Mouse (Mus musculus): Measurements from ENCODE around the gene Mbd3.
"Not testable (repeated sequence)": the region's sequence is repeated elsewhere in the genome, so short reads cannot be mapped to it uniquely, and the experiment has no call there.

The Mbd3 gene

DNA sequence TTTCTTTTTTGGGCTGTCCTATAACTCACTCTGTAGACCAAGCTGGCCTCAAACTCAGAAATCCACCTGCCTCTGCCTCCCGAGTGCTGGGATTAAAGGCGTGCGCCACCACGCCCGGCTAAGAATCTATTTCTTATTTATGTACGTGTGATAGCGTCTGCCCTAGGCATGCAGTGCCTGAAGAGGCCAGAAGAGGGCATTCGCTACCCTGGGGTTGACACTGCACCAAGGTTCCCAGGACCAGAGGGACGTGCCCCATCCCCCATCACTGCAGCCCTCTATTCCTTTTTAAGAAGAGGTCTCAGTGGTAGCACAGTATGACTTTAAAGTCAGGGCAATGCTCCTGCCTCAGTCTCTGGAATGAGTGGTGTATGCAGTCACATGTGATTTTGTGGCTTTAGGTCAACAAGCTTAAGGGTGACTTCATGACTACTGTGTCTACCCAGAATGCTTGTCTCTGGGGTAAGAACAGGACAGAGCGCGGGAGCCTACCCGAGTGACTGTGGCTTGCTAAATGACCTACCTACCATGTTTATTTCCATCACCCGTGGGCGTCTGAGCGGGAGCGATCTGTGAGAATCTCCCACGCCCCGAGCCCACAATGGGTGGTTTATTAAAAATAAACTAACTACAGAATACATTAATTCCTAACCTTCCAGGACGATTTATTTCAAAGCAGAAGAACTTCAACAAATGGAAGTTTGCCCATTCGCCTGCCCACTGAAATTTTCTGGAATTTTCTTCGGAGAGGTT is 29.2 kb downstream of the Mbd3 start:
- DNase-seq (ENCODE audit: low read depth) = no peak

DNA sequence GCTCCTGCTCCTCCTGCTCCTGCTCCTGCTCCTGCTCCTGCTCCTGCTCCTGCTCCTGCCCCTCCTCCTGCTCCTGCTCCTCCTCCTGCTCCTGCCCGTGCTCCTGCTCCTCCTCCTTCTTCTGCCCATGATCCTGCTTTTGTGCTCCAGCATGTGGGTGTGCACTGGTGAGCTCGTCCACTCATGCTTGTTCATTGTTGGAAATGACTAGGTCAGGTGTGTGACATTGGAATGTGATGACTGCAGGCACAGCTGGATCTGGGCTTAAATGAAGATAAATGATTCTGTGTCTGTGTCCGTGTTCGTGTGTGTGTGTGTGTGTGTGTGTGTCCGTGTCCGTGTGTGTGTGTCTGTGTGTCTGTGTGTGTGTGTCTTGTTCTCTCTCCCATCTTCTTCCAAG is 31.0 kb downstream of the Mbd3 start:
- DNase-seq (ENCODE audit: low read depth) = no peak

DNA sequence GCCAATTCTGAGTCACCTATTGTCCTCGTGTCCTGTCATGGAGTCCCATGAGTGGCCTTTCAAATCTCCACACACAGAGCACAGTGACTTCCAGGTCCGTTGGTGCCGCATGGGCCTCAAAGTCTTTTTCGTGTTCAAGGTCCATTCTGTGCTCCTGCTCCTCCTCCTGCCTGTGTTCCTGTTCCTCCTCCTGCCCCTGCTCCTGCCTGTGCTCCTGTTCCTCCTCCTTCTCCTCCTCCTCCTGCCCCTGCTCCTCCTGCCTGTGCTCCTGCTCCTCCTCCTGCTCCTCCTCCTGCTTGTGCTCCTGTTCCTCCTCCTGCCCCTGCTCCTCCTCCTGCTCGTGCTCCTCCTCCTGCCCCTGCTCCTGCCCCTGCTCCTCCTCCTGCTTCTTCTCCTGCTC is 31.4 kb downstream of the Mbd3 start:
- no peak for DNase-seq (ENCODE audit: low read depth)

DNA sequence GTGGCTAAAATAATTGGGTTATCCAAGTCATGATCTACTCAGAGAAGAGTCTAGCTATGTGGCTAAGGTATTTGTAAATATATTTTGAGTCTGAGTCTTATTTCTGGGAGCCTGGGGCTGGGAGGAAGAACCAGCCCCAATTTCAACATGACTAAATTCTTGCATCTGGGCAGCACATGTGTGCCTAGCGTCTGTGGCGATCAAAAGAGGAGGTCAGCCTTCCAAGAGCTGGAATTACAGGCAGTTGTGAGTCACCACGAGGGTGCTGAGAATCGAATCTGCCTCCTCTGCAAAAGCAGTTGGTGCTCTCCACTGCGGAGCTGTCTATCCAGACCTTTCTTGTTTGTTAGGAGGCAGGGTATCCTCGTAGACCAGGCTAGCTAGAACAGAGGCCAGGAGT is 33.6 kb downstream of the Mbd3 start:
- DNase-seq (ENCODE audit: low read depth) = no peak

DNA sequence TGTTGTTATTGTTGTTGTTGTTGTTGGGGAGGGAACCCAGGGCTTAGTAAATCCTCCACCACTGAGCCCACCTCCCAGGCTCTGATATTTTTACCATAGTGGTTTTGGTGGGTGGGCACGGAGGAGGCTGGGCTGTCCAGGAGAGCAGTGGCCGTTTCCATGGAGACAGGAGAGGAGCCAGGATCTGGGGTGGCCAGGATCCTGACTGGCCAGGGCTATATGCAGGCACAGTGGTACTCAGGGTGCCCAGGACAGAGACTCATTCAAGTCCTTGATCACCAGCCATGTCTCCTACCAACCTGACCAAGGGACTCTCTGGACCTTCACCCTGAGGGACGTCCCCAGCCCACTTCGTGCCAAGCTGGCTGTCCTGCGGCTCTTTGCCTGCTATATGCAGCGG is 35.6 kb downstream of the Mbd3 start:
- DNase-seq (ENCODE audit: low read depth) = no peak

DNA sequence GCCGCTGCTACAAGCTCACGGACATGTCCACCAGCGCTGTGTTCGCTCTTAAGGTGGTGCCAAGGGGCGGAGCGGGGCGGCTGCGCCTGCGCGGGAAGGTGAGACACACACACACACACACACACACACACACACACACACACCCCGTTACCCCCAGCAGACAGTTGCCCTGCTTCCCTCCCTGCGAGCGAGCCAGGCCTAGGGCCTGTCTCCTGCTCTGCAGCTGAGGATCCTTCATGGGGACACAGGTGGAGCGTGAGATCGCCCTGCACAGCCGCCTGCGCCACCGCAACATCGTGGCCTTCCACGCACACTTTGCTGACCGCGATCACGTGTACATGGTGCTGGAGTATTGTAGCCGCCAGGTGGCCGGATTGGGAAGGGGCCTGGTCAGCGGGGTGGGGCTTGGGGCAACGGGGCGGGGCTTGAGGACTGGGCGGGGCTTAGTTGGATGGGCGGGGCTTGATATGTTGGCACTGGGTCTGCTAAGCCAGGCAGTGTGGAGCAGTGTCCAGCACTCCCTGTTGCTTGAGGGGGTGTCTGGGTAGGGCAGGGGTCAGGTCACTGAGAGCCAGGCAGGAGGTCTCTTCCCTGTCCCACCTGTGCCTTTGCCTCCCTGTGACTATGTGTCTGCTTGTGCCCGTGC is 41.2 kb downstream of the Mbd3 start:
- DNase-seq (ENCODE audit: low read depth) = no peak

DNA sequence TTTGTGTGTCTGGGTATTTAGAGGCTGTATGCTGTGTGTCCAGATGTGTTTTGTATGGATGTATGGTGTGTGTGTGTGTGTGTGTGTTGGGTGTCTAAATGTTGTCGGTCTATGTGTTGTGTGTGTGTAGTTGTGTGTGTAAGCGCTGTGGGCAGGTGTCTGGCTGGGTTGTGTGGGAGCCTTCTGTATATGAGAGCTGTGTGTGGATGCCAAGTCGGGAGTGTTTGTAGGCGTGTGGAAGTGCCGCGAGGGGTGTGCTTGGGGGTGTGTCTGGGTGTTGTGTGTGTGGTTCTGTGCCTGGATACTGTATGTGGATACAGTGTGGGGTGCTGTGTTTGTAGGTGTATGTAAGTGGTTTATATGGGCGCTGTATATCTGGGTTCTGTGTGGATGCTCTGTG is 42.0 kb downstream of the Mbd3 start:
- no peak for DNase-seq (ENCODE audit: low read depth)

DNA sequence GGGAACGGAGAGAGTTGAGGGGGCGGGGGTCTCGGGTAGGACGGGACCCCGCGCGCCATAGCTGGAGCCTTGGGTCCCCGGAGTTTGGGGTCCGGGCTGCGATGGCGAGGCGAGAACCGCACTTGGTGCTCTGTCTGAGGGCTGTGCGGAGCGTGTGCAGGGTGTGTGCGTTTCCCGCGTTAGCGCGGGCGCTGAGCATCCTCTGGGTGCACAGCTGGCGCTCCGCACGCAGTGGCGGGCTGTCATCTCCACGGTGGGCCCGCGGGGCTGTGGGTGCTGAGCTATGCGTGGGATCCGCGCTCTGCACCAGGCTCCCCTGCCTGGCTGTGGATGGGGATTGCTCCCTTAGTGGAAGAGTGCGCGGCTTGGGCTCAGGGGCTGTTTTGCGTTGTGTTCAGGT is 42.6 kb downstream of the Mbd3 start:
- DNase-seq (ENCODE audit: low read depth) = no peak

DNA sequence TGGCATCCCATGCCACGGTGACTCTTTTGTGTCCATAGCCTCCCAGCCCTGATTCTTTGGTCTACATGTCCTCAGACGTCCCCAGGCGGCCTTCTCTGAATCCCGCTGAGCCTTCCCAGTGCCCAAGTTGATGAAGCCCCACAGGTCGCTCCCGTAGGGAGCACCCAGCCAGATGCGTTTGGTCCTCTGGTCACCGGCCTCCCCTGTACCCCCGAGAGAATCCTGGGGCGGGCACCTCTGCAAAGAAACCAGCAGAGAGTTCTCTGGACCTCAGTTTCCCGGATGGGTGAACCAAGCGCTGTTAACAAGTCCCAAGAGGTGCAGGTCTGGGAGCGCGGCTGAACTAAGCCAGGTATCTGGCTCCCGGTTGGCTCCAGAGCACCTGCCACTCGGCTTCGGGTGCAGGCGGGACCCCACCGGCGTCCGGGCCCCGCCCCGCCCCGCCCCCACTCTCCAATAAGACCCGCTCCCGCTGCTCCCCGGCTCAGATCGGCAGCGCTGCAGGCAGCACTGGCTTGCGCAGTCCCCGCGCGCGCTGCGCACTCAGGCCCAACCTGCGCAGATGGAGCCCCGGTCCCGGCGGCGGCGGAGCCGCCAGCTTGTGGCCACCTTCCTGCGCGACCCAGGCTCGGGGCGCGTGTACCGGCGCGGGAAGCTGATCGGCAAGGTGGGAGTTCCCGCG is 43.2 kb downstream of the Mbd3 start, which contains the start of gene Plk5:
Plk5 (plus strand) TSS at position 459 of the 682 bp plus-strand sequence.
- no peak for DNase-seq (ENCODE audit: low read depth)

DNA sequence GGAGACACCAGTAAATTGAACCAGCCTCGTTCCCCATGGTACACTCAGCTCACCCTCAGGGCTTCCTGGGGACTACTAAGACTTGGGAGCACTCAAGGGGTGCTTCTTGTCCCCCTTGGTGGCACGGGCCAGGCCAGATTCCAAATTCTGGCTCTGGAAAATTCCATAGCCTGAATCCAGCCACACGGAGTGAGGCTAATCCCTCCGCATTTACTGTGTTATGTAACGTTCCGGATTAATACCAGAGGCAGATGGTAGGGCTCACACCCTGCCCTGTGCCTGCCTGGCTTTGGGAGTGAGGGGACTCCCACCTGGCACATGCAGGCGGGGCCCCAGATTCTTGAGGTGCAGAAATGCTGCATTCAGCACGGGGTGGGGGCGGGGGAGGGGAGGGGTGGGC is 43.9 kb downstream of the Mbd3 start:
- DNase-seq (ENCODE audit: low read depth) = no peak

DNA sequence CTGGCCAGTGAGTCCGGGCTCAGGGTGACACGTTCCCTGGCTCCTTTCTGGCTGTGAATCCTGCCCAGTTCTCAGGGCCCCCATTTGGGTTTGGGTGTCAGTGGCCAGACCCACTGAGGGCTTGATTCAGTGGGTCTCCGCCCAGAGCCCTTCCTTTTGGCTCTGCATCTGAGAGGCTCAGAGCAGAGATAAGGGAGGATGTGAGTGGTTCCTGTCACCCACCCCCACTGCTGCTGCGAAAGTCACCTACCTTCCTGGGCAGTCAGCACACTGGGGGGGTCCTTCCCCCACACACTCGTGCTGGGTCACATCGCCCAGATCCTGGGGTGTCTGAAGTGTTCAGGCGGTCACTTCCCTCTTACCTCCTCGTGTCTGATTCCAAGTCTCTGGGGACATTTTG is 46.6 kb downstream of the Mbd3 start:
- no peak for DNase-seq (ENCODE audit: low read depth)

DNA sequence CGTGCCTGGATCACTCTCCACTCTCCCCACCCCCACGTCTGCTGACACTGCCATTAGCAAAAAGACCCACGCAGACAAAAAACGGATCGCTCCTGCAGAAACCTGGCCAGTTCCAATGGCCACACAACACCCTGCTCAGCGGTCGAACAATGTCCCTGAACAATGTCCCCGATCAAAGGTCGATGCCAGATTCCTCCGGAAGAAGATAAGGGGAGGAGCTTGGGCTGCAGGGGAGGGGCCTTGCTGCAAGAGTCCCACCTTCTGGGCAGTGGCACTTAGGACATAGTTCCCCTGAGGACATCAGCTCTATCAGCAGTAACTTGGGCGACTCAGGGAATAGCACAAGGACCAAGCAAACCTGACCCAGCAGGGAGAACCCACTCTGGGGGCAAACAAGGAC is 47.5 kb downstream of the Mbd3 start:
- DNase-seq (ENCODE audit: low read depth) = no peak

DNA sequence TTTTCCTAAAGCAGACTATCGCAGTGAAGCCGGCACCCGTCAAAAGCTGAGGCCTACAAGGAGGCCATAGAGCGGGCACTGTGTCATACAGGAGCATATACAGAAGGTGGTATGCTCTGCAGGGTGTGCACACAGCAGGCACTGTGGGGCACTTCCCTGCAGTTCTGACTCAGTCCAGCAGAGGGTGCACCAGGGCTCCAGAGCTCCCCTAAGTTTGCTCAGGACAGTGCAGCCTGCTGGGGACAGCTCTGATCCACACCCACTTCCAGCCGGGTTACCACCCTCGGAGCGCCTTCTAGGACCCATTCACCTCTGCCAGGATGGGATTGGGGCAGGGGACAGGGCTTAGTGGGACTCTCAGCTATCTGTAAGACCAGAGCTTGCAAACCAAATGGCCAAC is 49.1 kb downstream of the Mbd3 start:
- peak; percentile 88 for DNase-seq (ENCODE audit: low read depth)

DNA sequence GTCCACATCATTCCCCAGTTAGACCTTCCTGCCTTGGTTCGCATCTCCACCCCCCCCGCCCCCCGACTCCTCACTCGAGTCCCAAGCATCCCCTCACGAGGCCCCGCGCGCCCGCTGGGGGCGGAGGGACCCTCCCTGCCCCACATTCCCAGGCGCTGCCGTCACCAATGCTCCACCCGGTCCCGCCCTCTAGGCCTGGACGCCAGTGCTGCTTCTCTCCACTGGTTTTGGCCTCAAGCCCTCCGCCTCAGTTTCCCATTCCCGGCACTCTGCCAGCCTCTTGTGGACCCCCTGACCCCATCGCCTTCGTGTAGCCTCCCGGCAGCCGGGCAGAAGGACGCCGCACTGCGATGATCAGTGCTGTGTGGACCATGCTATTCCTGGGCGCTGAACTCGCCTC is 50.4 kb downstream of the Mbd3 start:
- DNase-seq (ENCODE audit: low read depth) = no peak

DNA sequence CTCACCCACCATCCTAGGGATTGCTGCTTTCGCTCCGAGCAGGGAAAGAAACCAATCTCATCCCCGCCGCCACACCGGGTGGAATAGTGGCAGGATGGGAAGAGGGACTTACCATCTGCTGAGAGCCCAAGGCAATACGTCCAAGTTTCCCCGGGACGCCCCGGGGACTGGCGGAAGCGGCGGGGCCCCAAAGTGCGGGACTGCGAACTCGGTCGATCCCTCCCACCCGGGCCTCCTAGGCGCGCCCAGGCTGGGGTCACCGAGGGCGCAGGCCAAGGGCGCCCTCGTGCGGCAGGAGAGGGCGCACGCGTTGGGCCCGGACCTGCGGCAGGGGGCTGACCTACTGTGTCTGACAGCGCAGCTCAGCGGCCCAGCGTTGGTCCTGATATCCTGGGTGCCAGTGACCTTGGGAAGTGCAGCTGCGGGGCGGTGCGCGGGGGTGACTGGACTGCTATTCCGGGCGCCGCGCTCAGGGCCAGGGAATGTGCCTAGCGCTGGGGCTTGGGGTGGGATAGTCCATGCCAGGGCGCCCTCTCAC is 51.0 kb downstream of the Mbd3 start, which contains the start of gene Adamtsl5:
Adamtsl5 (minus strand) TSS at position 169 of the 538 bp plus-strand sequence.
- peak; percentile 59 for DNase-seq (ENCODE audit: low read depth)

DNA sequence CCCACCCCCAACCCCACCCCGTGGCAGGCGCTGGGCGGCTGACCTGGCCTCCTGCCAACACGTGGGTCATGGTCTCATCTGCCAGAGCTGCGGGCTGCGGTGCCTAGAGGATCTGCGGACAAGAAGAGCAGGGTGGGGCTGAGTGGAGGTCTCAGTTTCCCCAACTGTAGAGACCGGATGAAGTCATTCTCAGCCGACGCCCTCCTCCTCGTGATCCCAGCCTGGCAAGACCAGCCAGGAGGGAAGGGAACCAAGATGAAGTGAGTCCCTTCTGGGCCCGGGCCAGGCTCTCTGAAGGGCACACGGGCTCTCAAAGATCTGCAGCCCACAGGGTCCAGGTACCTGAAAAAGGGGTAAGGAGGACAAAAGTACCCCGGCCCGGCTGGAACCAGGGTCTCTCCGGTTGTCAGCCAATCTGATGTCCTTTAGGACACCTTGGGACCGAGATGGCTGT is 51.8 kb downstream of the Mbd3 start:
- DNase-seq (ENCODE audit: low read depth) = no peak

DNA sequence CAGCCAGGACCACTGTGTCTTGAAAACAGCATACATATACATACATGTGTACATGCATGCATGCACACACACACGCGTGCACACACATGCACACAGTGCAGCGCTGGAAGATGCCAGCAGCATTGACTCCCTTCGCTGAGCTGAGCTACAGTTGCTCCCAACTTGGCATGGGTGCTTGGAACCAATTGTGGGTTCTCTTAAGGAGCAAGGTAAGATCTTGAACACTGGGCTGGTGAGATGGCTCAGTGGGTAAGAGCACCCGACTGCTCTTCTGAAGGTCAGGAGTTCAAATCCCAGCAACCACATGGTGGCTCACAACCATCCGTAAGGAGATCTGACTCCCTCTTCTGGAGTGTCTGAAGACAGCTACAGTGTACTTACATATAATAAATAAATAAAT is 53.4 kb downstream of the Mbd3 start:
- not testable (repeated sequence) for DNase-seq (ENCODE audit: low read depth)

DNA sequence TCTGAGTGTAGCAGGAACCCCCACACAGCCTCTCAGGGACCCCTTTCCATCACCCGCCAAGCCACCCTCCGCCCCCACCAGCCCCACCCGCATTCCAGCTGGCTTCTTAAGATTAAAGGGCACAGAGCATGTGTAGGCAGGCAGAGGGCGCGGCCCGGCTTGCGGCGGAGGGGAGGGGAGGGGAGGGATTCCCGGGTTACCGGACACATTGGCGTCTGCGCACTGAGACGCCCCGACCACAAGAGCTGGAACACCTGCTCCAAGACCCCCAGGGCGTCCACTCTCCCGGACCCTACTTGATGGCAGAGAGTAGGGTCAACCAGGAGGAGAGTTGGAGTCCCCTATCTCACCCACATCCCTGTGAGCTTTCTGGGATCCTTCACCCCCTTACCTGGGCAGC is 54.2 kb downstream of the Mbd3 start:
- DNase-seq (ENCODE audit: low read depth) = no peak

DNA sequence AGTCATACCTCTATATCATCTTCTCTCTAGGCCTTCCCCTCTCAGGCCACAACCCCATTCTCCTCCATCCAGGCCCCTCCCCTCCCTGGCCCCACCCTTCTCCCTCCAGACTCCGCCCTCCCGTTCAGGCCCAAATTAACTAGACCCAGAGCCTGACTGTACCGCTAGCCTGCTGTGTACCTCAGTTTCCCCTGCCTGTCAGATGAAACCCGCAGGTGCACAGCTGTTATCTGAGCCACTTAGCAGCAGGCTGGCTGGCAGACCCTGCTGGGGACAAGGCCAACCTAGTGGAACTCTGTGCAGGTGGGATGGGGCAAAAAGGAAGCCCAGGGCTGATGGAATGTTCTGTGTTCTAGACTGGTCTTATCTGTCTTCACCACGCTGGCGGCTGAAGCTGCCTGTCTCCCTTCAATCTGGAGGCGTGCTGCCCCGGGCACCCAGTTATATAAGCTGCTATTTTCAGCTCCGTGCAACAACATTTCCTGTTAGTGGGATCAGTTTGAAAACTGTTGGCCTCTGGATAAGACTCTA is 55.2 kb downstream of the Mbd3 start:
- peak; percentile 46 for DNase-seq (ENCODE audit: low read depth)

DNA sequence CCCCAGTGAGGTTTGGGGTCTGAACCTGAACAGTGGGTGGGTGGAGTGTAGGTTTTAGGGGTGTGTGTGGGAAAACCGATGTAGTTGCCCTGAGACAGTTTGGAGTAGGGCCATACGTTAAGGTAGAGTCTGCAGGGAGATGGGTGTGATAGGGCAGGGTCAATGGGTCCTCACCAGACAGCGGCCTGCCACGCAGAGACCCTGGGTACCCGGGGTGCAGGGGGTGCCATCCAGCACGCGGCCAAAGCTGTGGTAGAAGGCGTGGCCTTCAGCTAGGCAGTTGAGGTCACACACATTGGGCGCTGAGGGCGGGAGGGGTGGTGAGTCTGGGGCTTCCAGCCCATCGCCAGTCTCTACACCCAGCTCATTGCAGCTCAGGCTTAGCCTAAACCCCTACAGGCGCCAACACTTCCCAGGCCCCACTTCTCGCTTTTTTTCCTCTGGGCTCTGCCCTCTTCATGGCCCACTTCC is 55.9 kb downstream of the Mbd3 start:
- DNase-seq (ENCODE audit: low read depth) = no peak

DNA sequence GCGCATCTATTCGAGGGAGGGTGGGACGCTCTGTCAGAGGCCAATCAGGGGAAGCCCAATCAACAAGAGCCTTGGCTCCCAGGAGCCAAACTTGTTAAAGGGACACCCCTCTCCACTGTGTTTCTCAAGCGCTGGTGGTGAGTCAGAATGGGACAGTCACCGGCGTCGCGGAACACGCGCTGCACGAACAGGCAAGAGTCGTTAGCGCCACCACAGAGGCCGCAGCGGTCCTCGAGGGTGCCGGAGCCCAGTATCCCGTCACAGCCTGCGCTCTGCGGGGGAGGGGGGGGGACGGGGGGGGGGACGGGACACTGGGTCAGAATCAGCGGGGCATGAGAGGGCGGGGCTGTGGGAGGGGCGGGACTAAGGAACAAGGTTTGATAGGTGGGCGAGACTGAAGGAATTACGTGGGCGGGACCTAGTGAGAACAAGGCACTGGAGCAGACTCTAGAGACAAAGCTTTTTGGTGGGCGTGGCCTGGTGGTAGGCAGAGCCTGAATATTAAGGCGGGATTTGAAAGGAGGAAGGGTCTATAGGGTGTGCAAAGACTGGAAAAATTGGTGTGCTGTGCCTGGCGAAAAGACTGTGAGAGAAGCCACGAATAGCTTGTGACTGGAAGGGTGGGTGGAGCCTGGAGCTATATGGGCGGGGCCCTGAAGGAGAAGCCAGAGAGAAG is 56.5 kb downstream of the Mbd3 start:
- DNase-seq (ENCODE audit: low read depth) = peak; percentile 40

All from 416B (cell line).